Mouse (Mus musculus) E14TG2a.4 (cell line): Measurements from ENCODE around the gene Nudt15.

Experiments
- H3K27me3 ChIP-seq: 2 replicates; pipeline ENCODE4 v1.6.1; 2014; ENCODE audit warnings: low read length, control low read depth; ENCODE audit not compliant: insufficient read depth
- H3K36me3 ChIP-seq: 2 replicates; pipeline ENCODE4 v1.6.1; 2014; ENCODE audit warnings: low read length, control low read depth; ENCODE audit not compliant: insufficient read depth
- H3K4me1 ChIP-seq: replicated peaks from 2 replicates; pipeline ENCODE4 v1.6.1; 2014; ENCODE audit warnings: low read depth, low read length, control low read depth
- H3K4me3 ChIP-seq: replicated peaks from 2 replicates; pipeline ENCODE4 v1.5.1; 2014; ENCODE audit warnings: mild to moderate bottlenecking, low read length
- H3K9me3 ChIP-seq: 2 replicates; pipeline ENCODE4 v1.6.1; 2014; ENCODE audit warnings: low read length, control low read depth
- CTCF ChIP-seq: conservative IDR thresholded peaks from 2 replicates; pipeline ENCODE4 v1.5.1; 2014; ENCODE audit warnings: low read length
- NANOG ChIP-seq: IDR thresholded peaks from 2 replicates; pipeline ENCODE4 v1.6.1; 2014; ENCODE audit warnings: borderline replicate concordance, low read length, mixed read lengths
- POU5F1 ChIP-seq: IDR thresholded peaks from 2 replicates; pipeline ENCODE4 v1.6.1; 2014; ENCODE audit warnings: low read length, borderline replicate concordance

Nudt15 gene

DNA sequence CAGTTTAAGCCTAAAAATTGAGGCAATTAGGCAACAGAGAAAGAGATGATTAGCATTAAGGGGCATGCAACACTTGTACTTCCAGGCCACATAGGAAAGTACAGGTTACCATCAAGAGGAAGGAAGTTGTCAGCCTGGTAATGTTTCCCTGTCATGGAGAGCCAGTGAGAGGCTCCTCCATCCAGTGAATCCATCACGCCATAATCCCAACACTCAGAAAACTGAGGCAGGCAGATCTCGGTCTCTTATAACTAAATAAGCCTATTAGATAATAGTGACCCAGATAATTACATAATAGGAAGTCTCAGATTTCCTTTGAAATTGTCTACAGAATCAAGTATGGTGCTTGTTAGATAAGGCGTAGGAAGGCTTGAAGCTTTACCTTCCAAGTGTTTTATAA, 23.9 kb downstream of the Nudt15 start:
- TF ChIP-seq NANOG = no peak
- no peak for TF ChIP-seq CTCF
- TF ChIP-seq POU5F1 = no peak
- Histone ChIP-seq H3K9me3 (0 out of 2 replicates have a peak, but pooled peaks cover 8% of the 10 kb centered on the region), H3K4me1 (0 out of 2 replicates have a peak, but pooled peaks cover 2% of the 10 kb centered on the region), H3K27me3 (no peaks in the 10 kb centered on the region), H3K36me3 (no peaks in the 10 kb centered on the region), H3K4me3 (no peak overlapping the region)

- TF ChIP-seq CTCF (peak; percentile 97), POU5F1 (no peak), NANOG (no peak)
- Histone ChIP-seq H3K4me1 (peaks cover 28% of the 10 kb centered on the region), H3K4me3 (peak within 1 kb of the TSS; percentile 99), H3K27me3 (no peaks in the 10 kb centered on the region), H3K36me3 (peaks cover 32% of the 10 kb centered on the region), H3K9me3 (no peaks in the 10 kb centered on the region)
Measured at GRCm38 (mm10) chr14:73509765-73510423, 38.1 kb downstream of the Nudt15 start, which contains the start of gene Med4. Gene Med4 (plus strand): TSS chr14:73510025.

DNA sequence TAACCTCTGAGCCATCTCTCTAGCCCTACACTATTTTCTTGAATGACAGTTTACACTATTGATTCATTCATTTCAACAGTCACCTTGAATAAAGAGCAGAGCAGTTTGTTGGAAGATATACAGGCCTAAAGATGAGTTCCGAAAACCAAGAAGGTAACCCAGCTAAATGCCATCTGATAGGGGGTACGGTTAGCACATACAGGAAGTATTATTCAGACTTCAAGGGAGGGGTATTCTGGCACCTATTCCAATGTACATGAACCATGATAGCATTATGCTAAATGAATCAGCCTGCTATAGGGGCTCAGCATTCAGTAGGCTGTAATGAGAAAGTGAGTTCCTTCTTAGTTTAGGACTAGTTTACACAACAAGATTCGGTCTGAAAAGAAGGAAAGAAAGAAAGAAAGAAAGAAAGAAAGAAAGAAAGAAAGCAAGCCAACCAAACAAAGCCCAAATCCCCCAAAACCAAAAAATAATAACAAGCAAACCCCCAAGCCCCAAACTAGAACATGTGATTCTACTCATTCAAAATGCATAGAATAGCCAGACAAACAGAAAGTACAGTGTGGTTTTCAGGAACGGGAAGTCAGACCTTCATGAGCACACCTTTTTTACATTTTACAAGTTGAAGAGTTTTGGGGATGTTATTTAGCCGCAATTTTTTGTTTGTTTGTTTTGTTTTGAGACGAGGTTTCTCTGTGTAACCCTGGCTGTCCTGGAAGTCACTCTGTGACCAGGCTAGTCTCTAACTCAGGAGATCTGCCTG, 39.2 kb downstream of the Nudt15 start:
- H3K27me3 ChIP-seq = no peaks in the 10 kb centered on the region
- H3K9me3 ChIP-seq = no peaks in the 10 kb centered on the region
- peaks cover 28% of the 10 kb centered on the region for H3K4me1 ChIP-seq
- H3K4me3 ChIP-seq = no peak overlapping the region
- peaks cover 25% of the 10 kb centered on the region for H3K36me3 ChIP-seq
- TF ChIP-seq CTCF = no peak
- no peak for TF ChIP-seq NANOG
- TF ChIP-seq POU5F1 = no peak

DNA sequence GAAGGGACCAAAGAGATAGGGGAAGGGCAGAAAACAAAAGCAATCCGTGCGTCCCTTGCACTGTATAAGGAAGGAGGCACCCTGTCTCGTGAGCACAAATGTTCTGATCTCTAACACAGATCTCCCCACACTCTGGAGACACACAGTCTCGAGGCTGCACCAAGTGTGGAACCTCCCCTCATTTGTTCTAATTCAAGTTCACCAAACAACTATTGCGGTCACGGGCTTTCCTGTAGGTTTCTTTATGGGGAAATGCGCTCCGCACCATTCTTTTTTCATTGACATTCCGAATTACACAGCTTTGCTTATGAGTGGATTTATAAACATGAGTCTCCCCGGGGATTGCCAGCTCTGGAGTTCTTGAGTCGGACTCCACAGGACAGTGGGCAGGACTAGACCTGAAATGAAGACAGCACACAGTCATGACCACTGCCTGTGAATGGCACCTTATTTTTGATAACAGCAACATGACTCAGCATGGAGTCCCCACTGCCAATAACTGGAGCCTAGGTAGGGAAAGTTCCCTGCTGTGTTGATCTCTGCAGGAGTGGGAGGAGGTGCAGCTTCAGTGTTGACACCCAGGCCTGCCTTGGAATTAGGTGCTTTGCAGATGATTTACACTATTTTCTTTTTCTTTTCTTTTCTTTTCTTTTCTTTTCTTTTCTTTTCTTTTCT, 40.2 kb downstream of the Nudt15 start:
- no peaks in the 10 kb centered on the region for H3K9me3 ChIP-seq
- TF ChIP-seq POU5F1 = no peak
- H3K4me1 ChIP-seq = peaks cover 28% of the 10 kb centered on the region
- no peak overlapping the region for H3K4me3 ChIP-seq
- no peaks in the 10 kb centered on the region for H3K27me3 ChIP-seq
- H3K36me3 ChIP-seq = peaks cover 15% of the 10 kb centered on the region

GRCm38 (mm10) chr14:73507200-73507599, 40.8 kb downstream of the Nudt15 start:
- Histone ChIP-seq H3K9me3 (no peaks in the 10 kb centered on the region), H3K27me3 (no peaks in the 10 kb centered on the region), H3K36me3 (peaks cover 8% of the 10 kb centered on the region), H3K4me3 (no peak overlapping the region), H3K4me1 (peaks cover 23% of the 10 kb centered on the region)
- TF ChIP-seq CTCF (no peak), POU5F1 (no peak), NANOG (no peak)

DNA sequence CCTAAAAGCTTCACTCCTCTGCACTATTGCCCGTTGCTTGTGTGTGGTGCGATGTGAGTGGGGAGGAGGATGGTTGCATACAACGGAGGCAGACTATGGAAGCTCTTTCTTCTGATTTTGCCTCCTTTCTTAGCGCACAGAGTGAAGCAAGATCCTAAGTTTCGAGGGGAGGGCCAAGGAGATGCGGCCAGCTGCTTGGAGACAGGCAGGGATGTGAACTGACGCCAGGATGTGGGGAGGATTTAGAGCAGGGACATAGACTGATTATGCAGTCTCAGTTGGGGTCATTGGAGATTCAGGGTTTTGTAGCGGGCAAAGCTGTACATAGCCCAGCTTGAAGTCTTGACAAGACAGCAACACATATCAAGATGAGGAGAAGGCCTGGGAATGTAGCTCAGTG, 41.8 kb downstream of the Nudt15 start:
- no peaks in the 10 kb centered on the region for H3K9me3 ChIP-seq
- no peak overlapping the region for H3K4me3 ChIP-seq
- TF ChIP-seq CTCF (no peak), NANOG (no peak), POU5F1 (no peak)
- H3K36me3 ChIP-seq = no peaks in the 10 kb centered on the region
- no peaks in the 10 kb centered on the region for H3K27me3 ChIP-seq
- H3K4me1 ChIP-seq = peaks cover 20% of the 10 kb centered on the region

DNA sequence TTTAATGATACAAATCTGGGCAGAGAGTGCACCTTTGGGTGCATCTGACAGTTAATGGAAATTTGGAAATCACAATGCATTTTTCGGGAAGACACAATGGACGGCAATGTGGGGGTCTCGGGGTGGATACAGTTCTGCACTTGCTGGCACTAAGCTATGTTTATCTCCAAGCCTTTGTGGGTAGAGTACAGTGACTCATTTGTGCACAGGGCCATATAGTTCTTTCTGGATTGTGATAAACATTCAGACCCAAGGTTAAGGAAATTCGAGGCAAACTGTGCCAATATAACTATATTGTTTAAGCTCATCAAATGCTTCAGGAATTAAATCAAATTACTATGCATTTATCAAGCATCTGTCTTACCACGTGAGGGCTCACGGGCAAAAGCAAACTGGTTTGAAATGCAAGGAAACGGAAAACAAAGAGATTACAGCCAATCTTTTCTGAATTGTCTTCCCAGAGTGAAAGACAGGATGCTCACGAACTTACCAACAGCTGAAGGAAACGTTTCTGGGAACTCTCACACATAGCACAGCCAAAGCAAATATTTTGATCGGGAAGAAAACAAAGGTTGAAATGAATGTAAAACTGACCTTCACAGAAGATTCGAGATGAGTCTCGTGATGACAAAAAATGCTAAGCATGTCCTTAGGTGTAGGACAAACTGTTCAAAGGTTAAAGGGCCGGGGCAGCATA, 44.7 kb downstream of the Nudt15 start:
- Histone ChIP-seq H3K9me3 (no peaks in the 10 kb centered on the region), H3K27me3 (no peaks in the 10 kb centered on the region), H3K36me3 (no peaks in the 10 kb centered on the region), H3K4me3 (no peak overlapping the region), H3K4me1 (peaks cover 11% of the 10 kb centered on the region)
- TF ChIP-seq CTCF = no peak

DNA sequence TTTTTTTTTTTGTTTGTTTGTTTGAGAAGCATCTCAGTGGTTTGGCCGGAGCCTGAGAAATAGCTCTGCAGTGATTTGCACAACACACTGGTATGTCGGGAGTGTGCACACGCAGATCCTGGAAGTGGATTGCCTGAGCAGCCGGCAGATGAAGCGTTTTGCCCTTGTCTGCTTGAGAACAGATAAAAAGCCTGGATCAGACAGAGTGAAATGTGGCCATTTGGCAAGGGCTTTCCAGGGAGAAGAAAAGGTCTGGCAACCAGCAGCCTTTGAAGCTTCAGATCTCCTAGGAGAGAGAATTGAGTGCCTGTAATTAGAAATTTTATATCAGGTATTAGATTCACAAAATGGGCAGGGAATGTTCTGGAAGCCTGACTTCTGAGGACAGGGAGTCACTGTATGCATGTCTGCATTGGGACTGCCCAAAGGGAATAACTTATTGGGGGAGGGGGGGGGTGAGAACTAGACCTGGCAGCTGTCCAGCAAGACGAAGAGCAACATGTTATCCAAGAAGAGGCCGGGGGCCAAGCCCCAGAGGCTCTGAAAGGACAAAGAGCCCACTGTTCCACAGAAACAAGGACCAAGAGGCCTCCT, 45.4 kb downstream of the Nudt15 start:
- TF ChIP-seq NANOG (no peak), POU5F1 (no peak), CTCF (no peak)
- H3K4me3 ChIP-seq = no peak overlapping the region
- H3K36me3 ChIP-seq = no peaks in the 10 kb centered on the region
- no peaks in the 10 kb centered on the region for H3K9me3 ChIP-seq
- no peaks in the 10 kb centered on the region for H3K27me3 ChIP-seq
- peaks cover 7% of the 10 kb centered on the region for H3K4me1 ChIP-seq
